Mouse (Mus musculus): ENCODE measurements around the gene Brf1.

Gene Brf1

DNA sequence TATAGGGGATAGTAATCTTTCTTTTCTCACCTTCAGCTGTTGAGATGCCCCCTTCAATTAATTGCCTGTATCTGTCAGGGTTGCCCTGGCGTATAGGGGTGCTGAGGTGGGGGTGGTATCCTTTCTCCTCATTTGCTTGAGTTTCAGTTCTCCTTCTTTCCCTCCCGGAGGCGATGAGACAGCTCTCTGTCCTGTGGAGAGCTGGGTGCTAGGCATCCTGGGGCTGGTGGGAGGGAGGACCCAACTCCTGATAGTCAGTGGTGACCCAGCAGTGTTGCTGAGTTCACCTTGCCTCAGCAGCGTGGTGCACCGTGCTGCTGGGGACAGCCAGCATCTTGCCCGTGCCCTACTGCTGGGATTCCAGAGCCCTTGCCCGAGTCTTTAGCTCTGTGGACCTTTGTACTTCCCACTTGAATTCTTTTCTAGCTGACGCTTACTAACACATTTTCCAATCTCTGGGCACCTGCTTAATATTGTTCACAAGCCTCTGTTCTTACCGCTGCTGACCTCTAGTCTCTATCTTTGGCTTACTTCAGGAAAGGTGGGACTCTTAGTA, 17.0 kb upstream of the Brf1 start:
- no peak for DNase-seq (ENCODE audit: low spot score)

GRCm38 (mm10) chr12:113016976-113017375, 16.5 kb upstream of the Brf1 start:
- DNase-seq (ENCODE audit: low spot score): no peak

DNA sequence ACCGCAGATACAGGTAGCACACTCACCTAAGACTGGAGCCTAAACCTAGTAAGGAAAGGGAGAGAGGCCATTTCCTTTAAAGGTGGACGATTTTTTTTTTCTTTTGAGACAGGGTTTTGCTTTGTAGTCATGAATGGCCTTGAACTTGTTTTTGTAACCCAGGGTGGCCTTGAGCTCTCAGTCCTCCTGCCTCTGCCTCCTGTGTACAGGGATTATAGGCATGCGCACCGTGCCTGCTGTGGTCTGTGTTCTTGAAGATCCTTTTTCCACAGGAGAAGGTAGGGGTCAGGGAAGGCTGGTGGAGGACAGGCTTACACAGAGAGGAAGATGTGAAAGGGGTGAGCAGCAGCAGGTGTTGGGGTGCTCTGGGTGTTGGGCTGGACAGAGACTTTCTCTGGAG, 15.5 kb upstream of the Brf1 start:
- DNase-seq (ENCODE audit: low spot score): no peak

DNA sequence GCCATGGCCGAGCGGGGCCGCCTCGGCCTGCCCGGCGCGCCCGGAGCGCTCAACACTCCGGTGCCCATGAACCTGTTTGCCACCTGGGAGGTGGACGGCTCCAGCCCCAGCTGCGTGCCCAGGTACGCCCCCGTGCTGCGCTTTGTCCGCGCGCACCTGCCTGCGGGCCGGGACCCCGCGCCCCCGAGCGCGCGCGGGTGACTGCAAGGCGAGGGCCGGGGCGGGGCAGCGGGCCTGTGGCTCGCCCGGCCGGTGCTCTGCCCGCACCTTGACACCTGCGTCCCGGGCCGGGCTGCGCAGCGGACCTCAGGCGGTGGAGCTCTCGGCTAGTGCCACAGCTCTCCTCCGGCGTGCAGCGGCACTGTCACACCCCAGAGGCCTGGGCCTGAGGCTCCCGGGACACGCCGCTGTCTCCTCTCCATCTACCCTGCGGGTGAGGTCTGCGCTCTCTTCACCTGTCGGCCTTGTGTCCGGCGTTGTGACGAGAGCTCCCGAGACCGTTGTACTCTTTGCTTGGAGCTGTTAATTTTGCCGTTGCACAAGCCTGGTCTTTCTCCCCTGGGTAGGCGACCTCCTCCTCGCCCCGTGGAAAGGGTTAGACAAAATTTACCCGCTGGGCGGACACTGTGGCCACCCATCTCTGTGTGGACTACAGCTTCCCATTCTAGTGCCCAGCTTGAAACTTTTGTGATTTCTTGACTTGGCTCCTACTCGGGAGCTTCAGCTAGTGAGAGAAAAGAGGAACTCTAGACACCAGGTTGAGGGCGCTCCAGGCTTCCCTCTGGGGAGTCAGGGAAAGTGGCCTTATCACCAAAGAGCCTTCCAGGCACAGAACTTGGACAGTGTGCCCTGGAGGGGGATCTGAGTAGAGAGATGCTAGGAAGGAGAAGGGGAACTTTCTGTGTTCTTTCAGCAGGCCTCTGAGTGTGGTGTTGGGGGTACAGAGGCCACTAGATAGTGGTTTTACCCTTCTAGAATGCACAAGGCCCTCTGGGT, 14.4 kb upstream of the Brf1 start:
- DNase-seq (ENCODE audit: low spot score): peak; percentile 27

DNA sequence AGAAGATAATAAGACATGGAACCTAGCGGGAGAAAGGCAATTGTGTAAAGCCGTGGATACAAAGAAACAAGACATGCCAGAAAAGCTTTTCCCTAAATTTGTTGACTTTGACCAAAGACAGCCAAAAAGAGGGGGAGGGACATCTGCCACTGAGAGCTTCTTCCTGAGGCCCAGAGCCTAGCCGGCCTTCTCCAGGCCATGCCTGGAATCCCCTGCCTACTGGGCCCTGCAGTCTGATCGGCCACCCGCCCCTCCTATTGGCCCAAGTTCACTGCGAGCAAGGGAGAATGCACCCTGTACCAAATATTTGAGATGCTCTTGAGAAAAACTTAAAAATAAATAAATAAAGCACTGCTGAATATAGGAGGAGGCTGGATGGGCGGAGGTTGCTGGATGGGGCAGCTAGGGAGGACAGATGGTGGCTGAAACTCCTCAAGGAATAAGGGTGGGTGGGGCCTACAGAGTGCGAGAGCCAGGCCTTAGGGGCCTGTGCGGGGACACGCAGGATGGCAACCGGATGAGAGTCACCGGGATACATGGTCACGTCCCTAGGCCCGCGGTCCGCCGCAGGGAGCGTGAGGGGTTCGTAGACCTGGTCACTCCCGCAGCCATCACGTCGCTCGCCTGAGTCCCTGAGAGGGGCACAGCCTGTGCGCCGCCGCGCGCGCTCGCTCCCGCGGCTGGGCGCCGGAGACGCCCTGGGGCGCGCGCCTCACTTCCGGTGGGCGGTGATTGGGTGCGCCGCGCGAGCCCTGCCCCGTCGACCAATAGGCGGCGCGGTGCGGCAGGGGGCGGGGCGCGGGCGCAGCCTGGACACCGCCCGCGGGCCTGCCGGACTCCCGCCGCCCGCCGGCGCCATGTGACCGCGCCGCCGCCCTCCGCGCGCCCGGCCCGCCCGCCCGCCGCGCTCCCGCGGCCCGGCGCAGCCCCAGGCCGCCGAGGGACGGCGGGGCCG, 13.4 kb upstream of the Brf1 start, which contains the start of gene Pacs2:
TSS of gene Pacs2 (plus strand) at position 905 of the 955 bp plus-strand sequence.
- peak; percentile 85 for DNase-seq (ENCODE audit: low spot score)

GRCm38 (mm10) chr12:113013021-113013491, 12.6 kb upstream of the Brf1 start:
- no peak for DNase-seq (ENCODE audit: low spot score)

- no peak for DNase-seq (ENCODE audit: low spot score)
Observed at GRCm38 (mm10) chr12:113012443-113012842, 11.9 kb upstream of the Brf1 start.

GRCm38 (mm10) chr12:113011702-113012360, 11.3 kb upstream of the Brf1 start:
- DNase-seq (ENCODE audit: low spot score): no peak

DNA sequence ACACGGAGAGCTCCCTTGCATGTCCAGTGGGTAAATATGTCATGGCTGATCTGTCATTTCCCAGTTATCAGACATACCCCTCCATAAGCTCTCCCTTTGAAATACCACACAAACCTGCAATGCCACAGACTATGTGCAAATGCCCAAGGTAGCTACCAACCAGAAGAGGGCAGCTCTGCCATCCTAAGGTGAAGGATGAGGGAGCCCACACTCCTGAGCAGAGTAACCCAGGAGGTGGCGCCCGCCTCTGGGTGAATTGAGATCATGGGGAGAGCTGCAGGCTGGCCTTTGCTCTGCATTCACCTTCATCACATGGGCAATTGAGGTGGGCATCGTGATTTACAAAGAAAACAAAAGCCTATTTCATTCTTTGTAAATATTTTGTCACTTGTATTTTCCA, 4.5 kb upstream of the Brf1 start:
- DNase-seq (ENCODE audit: low spot score): no peak

DNA sequence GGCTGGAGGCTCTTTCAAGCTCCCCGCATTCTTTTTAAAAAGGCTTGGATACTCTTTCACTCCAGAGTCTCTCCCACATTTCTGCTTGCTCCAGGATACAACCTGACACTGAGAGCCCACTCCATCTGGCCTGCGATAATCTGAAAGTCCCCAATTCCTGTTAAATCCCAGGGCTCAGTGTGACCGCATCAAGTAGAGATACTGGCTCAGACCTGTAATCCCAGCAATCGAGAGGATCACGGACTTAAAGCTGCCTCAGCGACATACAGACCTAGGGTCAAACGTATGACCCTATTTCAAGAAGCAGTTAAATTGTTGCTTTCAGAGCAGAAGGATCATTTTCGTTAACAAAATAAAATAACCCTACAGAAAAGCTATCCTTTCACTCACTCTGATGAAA, 3.5 kb upstream of the Brf1 start:
- DNase-seq (ENCODE audit: low spot score): no peak

GRCm38 (mm10) chr12:113002667-113003066, 2.2 kb upstream of the Brf1 start:
- DNase-seq (ENCODE audit: low spot score): no peak

GRCm38 (mm10) chr12:113001133-113001474, 600 bp upstream of the Brf1 start:
- no peak for DNase-seq (ENCODE audit: low spot score)

DNA sequence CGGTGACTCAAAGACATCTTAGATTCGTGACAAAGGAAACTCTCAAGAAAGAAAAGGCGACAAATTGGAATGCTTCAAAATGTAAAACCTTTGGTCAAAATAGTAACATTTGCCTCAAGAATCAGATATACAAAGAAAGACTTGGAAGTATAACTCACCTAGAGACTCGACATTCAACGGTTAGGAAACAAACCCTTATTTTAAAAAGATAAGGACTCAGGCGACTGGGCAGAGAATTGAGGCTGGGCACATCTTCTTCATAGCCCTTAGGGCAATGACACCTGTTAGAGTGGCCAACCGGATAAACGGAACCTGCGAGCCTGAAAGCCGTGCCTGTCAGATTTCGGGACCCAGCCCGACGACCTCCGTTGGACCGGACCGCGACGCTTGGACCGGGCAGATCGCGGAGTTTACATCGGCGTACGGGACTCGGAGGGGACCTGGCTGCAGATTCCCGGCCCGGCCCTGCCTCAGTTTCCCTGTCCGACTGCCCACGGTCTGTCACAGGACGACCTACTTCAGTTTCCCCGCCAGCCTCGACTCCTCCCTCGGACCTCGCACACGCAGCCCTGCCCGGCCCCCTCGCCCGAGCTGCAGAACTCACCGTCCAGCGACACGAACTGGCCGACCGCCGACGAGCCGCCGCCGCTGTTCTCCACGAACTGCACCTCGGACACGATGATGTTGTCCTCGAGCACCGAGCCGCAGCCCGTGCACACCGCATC, 773 bp downstream of the Brf1 start:
- no peak for DNase-seq (ENCODE audit: low spot score)

DNA sequence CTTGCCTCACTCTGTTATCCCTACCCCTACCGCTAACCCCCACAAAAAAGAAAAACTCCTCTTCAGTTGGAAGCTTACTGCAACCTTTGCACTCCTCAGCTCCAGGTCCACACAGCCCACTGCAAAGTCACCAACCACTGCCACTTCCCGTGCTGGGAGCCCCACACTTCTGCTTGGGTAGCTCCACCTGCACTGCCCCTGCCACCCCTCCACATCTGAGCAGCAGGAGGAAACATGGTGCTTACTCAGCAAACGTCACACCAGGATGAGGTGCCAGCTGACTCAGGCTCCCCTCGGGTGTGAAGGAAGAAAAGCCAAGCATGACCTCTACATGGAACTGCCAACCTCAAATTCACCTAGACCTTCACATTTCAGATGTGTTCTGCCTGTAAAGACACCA, 6.4 kb downstream of the Brf1 start:
- DNase-seq (ENCODE audit: low spot score): no peak

- DNase-seq (ENCODE audit: low spot score): no peak
Observed at GRCm38 (mm10) chr12:112991444-112991843, 9.1 kb downstream of the Brf1 start.

DNA sequence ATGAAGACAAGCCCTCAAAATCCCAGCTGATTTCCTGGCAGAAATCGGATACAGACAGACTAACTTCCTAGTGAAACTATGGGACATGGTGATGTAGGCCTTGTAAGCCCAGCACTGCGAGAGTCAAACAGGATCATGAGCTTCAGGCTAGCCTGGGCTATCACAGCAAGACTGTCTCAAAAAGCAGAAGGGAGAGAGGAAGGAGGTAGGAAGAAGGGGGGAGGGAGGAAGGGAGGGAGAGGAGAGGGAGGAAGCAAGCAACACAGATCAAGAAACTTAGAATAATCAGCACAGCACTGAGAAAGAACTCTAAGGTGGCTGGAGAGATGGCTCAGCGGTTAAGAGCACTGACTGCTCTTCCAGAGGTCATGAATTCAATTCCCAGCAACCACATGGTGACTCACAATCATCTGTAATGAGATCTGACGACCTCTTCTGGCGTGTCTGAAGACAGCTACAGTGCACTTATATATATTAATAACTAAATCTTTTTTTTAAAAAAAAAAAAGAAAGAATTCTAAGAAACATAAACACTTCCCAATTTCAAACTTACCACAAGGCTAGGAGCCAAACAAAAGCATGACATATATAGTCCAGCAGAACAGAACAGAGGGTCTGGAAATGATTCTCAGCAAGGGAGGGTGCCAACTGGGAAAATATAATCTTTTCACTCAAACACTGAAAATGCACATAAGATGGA, 9.6 kb downstream of the Brf1 start:
- DNase-seq (ENCODE audit: low spot score): no peak

GRCm38 (mm10) chr12:112987877-112988276, 12.6 kb downstream of the Brf1 start:
- no peak for DNase-seq (ENCODE audit: low spot score)

DNA sequence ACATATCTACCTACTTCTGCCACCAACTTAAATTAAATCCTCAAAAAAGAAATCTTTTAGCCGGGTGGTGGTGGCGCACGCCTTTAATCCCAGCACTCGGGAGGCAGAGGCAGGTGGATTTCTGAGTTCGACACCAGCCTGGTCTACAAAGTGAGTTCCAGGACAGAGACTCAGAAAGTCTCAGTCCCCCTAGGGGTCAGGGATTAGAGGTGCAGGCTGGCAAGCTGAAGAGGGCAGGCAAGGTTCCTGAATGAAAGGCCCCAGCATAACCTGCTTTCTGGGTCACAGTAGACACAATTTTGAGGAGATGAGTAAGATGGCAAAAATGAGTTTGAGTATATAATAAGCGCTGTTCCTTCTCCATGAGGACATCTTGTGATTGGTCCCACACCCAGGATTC, 15.2 kb downstream of the Brf1 start:
- DNase-seq (ENCODE audit: low spot score): no peak

GRCm38 (mm10) chr12:112982031-112982430, 18.5 kb downstream of the Brf1 start:
- no peak for DNase-seq (ENCODE audit: low spot score)

- no peak for DNase-seq (ENCODE audit: low spot score)
Observed at GRCm38 (mm10) chr12:112977156-112977555, 23.3 kb downstream of the Brf1 start.
